Mouse (Mus musculus) MEL (cell line): ENCODE results near the gene Gimap9. TPM values are rescaled to one million over a fixed set of nuclear protein-coding genes. Genes with fewer than 3 reads are reported as not detected.

Experiments used
- DNase-seq: peaks from one replicate; pipeline ENCODE4 v3.0.0; 2011; ENCODE audit warnings: low read depth, low spot score
- H3K27ac ChIP-seq: 2 replicates; pipeline ENCODE4 v1.5.1; 2012; ENCODE audit warnings: low read depth, mild to moderate bottlenecking, control low read depth, low read length, moderate library complexity; ENCODE audit not compliant: control insufficient read depth
- H3K27me3 ChIP-seq, 2 experiments: fragments of 150-350 bp in 1 of 2; sonication (generic) in 1 of 2; 2 replicates each; pipeline ENCODE4 v1.6.1; 2012; ENCODE audit warnings: low read length in 2 of 2, mild to moderate bottlenecking in 2 of 2, improper control_type of control experiment in 1 of 2, moderate library complexity in 1 of 2; ENCODE audit not compliant: insufficient read depth in 2 of 2, control insufficient read depth in 1 of 2
- H3K36me3 ChIP-seq, 2 experiments: 2 replicates each; pipeline ENCODE4 v1.6.1; 2012 to 2014; ENCODE audit warnings: low read length in 2 of 2, improper control_type of control experiment in 1 of 2, inconsistent platforms in 1 of 2, mild to moderate bottlenecking in 1 of 2; ENCODE audit not compliant: insufficient read depth in 2 of 2, control insufficient read depth in 1 of 2
- H3K4me1 ChIP-seq, 2 experiments: fragments of 150-350 bp in 1 of 2; sonication (generic) in 1 of 2; 2 replicates each; pipeline ENCODE4 v1.6.1; 2012; ENCODE audit warnings: low read length in 2 of 2, improper control_type of control experiment in 1 of 2, mild to moderate bottlenecking in 1 of 2; ENCODE audit not compliant: insufficient read depth in 2 of 2, control insufficient read depth in 1 of 2
- H3K4me3 ChIP-seq, 2 experiments: fragments of 150-350 bp in 1 of 2; sonication (generic) in 1 of 2; 2 replicates each; pipeline ENCODE4 v1.5.1; 2012; ENCODE audit warnings: low read depth in 2 of 2, low read length in 2 of 2, mild to moderate bottlenecking in 2 of 2, moderate library complexity in 2 of 2, control low read depth in 1 of 2, improper control_type of control experiment in 1 of 2; ENCODE audit not compliant: control insufficient read depth in 1 of 2, insufficient read depth in 1 of 2
- H3K79me2 ChIP-seq: 2 replicates; pipeline ENCODE4 v1.6.1; 2012; ENCODE audit warnings: mild to moderate bottlenecking, low read length, moderate library complexity; ENCODE audit not compliant: control insufficient read depth, poor library complexity, insufficient read depth
- H3K9ac ChIP-seq: 2 replicates; pipeline ENCODE4 v1.6.1; 2012; ENCODE audit warnings: low read depth, mild to moderate bottlenecking, control low read depth, low read length, moderate library complexity; ENCODE audit not compliant: control insufficient read depth, poor library complexity, severe bottlenecking
- H3K9me3 ChIP-seq: fragments of 150-350 bp; sonication (generic); replicated peaks from 2 replicates; pipeline ENCODE4 v1.6.1; 2012; ENCODE audit warnings: mild to moderate bottlenecking, low read length, improper control_type of control experiment, moderate library complexity; ENCODE audit not compliant: insufficient read depth
- E2F4 ChIP-seq: IDR thresholded peaks from 2 replicates; pipeline ENCODE4 v1.6.1; 2011; ENCODE audit warnings: low read depth, low read length, improper control_type of control experiment, borderline replicate concordance
- ETS1 ChIP-seq: IDR thresholded peaks from 2 replicates; pipeline ENCODE4 v1.6.1; 2012; ENCODE audit warnings: low read depth, mild to moderate bottlenecking, inconsistent platforms, low read length, improper control_type of control experiment, moderate library complexity
- JUND ChIP-seq: IDR thresholded peaks from 2 replicates; pipeline ENCODE4 v1.6.1; 2011; ENCODE audit warnings: low read depth, mild to moderate bottlenecking, improper control_type of control experiment, low read length
- KAT2A ChIP-seq: conservative IDR thresholded peaks from 2 replicates; pipeline ENCODE4 v1.6.1; 2012; ENCODE audit warnings: low read depth, low read length, improper control_type of control experiment, inconsistent platforms
- MAFK ChIP-seq: IDR thresholded peaks from 2 replicates; pipeline ENCODE4 v1.6.1; 2011; ENCODE audit warnings: low read depth, mild to moderate bottlenecking, low read length, improper control_type of control experiment, borderline replicate concordance
- MAX ChIP-seq: IDR thresholded peaks from 2 replicates; pipeline ENCODE4 v1.6.1; 2011; ENCODE audit warnings: low read length, improper control_type of control experiment
- MYB ChIP-seq: IDR thresholded peaks from 2 replicates; pipeline ENCODE4 v1.6.1; 2011; ENCODE audit warnings: mild to moderate bottlenecking, low read depth, low read length, improper control_type of control experiment
- MYC ChIP-seq: IDR thresholded peaks from 2 replicates; pipeline ENCODE4 v1.6.1; 2011; ENCODE audit warnings: low read depth, mild to moderate bottlenecking, low read length, improper control_type of control experiment, moderate library complexity
- NRF1 ChIP-seq: IDR thresholded peaks from 2 replicates; pipeline ENCODE4 v1.6.1; 2014; ENCODE audit warnings: low read depth, mild to moderate bottlenecking, inconsistent platforms, low read length, improper control_type of control experiment, moderate library complexity; ENCODE audit not compliant: poor library complexity, insufficient read depth, severe bottlenecking
- POLR2A ChIP-seq, 2 experiments: IDR thresholded peaks; 2 replicates each; pipeline ENCODE4 v1.6.1; 2011 to 2012; ENCODE audit warnings: low read length in 2 of 2, mild to moderate bottlenecking in 2 of 2, control low read depth in 1 of 2, improper control_type of control experiment in 1 of 2, low read depth in 1 of 2, moderate library complexity in 1 of 2; ENCODE audit not compliant: control insufficient read depth in 1 of 2, insufficient read depth in 1 of 2, poor library complexity in 1 of 2
- POLR2AphosphoS2 ChIP-seq: IDR thresholded peaks from 2 replicates; pipeline ENCODE4 v1.6.1; 2011; ENCODE audit warnings: low read length, improper control_type of control experiment
- POLR2AphosphoS5 ChIP-seq: IDR thresholded peaks from 2 replicates; pipeline ENCODE4 v1.6.1; 2012; ENCODE audit warnings: low read depth, borderline replicate concordance, mild to moderate bottlenecking, inconsistent platforms, low read length, moderate library complexity, mixed read lengths
- RAD21 ChIP-seq: IDR thresholded peaks from 2 replicates; pipeline ENCODE4 v1.6.1; 2011; ENCODE audit warnings: mild to moderate bottlenecking, low read depth, low read length, improper control_type of control experiment
- SIN3A ChIP-seq: IDR thresholded peaks from 2 replicates; pipeline ENCODE4 v1.6.1; 2012; ENCODE audit warnings: low read length, improper control_type of control experiment, inconsistent platforms
- SMC3 ChIP-seq: IDR thresholded peaks from 2 replicates; pipeline ENCODE4 v1.6.1; 2011; ENCODE audit warnings: low read depth, low read length, improper control_type of control experiment
- TAL1 ChIP-seq: IDR thresholded peaks from 2 replicates; pipeline ENCODE4 v1.6.1; 2012; ENCODE audit warnings: mild to moderate bottlenecking, inconsistent platforms, low read length, moderate library complexity, mixed read lengths
- UBTF ChIP-seq: IDR thresholded peaks from 2 replicates; pipeline ENCODE4 v1.6.1; 2012; ENCODE audit warnings: low read depth, mild to moderate bottlenecking, inconsistent platforms, low read length, improper control_type of control experiment, moderate library complexity, borderline replicate concordance; ENCODE audit not compliant: insufficient read depth
- USF1 ChIP-seq: IDR thresholded peaks from 2 replicates; pipeline ENCODE4 v1.6.1; 2014; ENCODE audit warnings: low read depth, mild to moderate bottlenecking, inconsistent platforms, low read length, improper control_type of control experiment, moderate library complexity
- USF2 ChIP-seq, 2 experiments: IDR thresholded peaks; 2 replicates each; pipeline ENCODE4 v1.6.1; 2011 to 2012; ENCODE audit warnings: improper control_type of control experiment in 2 of 2, low read length in 2 of 2, borderline replicate concordance in 1 of 2, inconsistent platforms in 1 of 2, low read depth in 1 of 2, mild to moderate bottlenecking in 1 of 2; ENCODE audit not compliant: insufficient read depth in 1 of 2
- ZC3H11A ChIP-seq: IDR thresholded peaks from 2 replicates; pipeline ENCODE4 v1.6.1; 2012; ENCODE audit warnings: low read depth, mild to moderate bottlenecking, inconsistent platforms, low read length, improper control_type of control experiment
- polyA plus RNA-seq, 2 experiments: library from polyadenylated mRNA; stranded (reverse) in 1 of 2; unstranded in 1 of 2; fragments of >175 nt in 1 of 2; fragments of >200 nt in 1 of 2; gene quantifications; 2 replicates each; pipeline versions ENCODE4 v1.2.1 to v1.2.4; 2012; ENCODE audit warnings: low replicate concordance in 2 of 2, low read depth in 1 of 2; ENCODE audit not compliant: insufficient read length in 2 of 2, insufficient read depth in 1 of 2, missing spikeins in 1 of 2
- total RNA-seq: library from RNA; depleted of rRNA; stranded (reverse); fragments of 300-350 nt; gene quantifications from 2 replicates; pipeline ENCODE4 v1.2.3, GENCODE M21; 2012

The Gimap9 gene
- total and polyA plus RNA-seq, 3 experiments = 4.8 to 6.2 TPM; not detected in 1

DNA sequence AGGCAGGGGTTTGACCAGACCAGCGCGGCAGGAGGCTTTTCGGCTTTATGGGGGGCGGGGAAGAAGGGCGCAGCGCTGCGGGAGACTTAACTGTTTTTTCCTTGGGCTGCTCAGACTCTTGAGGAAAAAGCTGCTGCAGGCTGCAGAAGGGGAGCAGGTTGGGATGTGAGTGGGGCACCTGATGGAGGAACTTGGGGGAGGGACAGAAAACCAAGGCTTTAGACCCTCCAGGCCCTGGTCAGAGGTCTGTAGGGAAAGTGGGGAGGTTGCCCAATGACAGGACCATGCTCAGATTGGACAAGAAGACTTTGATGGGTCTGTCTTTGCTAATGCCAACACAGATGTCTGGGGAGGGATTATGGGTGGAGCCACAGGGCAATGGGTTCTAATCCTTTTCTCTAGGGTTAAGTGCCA, 48.4 kb upstream of the Gimap9 start:
- TF ChIP-seq POLR2AphosphoS2 = no peak
- no peak for TF ChIP-seq KAT2A
- TF ChIP-seq SIN3A = no peak
- TF ChIP-seq SMC3 = no peak
- no peak for TF ChIP-seq JUND
- TF ChIP-seq MAFK = no peak
- no peak for TF ChIP-seq USF1
- no peak for TF ChIP-seq MYC
- no peak for TF ChIP-seq RAD21
- no peak for TF ChIP-seq NRF1
- no peak for TF ChIP-seq ZC3H11A
- TF ChIP-seq USF2 (IDR thresholded peaks at IDR 0.05; ENCODE audit: borderline replicate concordance in 1 of 2, insufficient read depth in 1 of 2, low read depth in 1 of 2, low read length in 2 of 2) = no peak
- TF ChIP-seq MAX = no peak
- no peak for TF ChIP-seq UBTF
- Histone ChIP-seq H3K27ac (no peak overlapping the region), H3K9ac (no peak overlapping the region), H3K4me3 (no peak overlapping the region), H3K79me2 (no peaks in the 10 kb centered on the region), H3K36me3 (no peaks in the 10 kb centered on the region), H3K27me3 (no peaks in the 10 kb centered on the region), H3K4me1 (no peaks in the 10 kb centered on the region), H3K9me3 (no peaks in the 10 kb centered on the region)
- no peak for DNase-seq

DNA sequence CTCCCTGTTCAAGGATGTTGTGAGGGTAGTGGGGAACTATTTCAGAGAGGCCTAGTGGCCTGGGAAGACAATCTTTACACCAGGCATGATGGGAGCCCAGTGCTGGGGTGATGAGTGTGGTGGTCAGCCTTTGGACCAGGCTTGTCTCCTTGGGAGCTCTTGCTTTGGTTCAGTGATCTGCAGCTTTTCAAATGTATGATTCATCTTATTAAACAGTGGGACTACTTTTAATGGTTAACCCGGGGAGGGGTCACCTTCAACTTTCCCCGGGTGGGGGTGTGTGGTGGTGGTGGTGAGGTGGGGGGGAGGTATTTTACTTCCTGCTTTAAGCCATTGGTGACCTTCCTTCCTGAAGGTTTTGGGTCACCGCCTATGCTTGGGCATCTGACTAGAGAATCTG, 47.6 kb upstream of the Gimap9 start:
- H3K9ac ChIP-seq = no peak overlapping the region
- no peak overlapping the region for H3K27ac ChIP-seq
- H3K9me3 ChIP-seq = no peaks in the 10 kb centered on the region
- no peak overlapping the region for H3K4me3 ChIP-seq
- no peaks in the 10 kb centered on the region for H3K79me2 ChIP-seq
- H3K36me3 ChIP-seq = no peaks in the 10 kb centered on the region
- TF ChIP-seq UBTF (no peak), E2F4 (no peak), JUND (no peak), ZC3H11A (no peak), TAL1 (no peak), MAFK (no peak), POLR2A (IDR thresholded peaks at IDR 0.05; ENCODE audit: control insufficient read depth in 1 of 2, insufficient read depth in 1 of 2, low read depth in 1 of 2, low read length in 2 of 2, poor library complexity in 1 of 2) (no peak), SMC3 (no peak), POLR2AphosphoS5 (no peak), ETS1 (no peak), MYB (no peak)
- no peaks in the 10 kb centered on the region for H3K4me1 ChIP-seq
- H3K27me3 ChIP-seq = no peaks in the 10 kb centered on the region
- no peak for DNase-seq
